Mouse (Mus musculus) spleen, postnatal 14 days (tissue): ENCODE measurements around the gene Tk1.

ENCODE experiments used
- DNase-seq, 2 experiments: peaks; one replicate each; pipeline ENCODE4 v3.0.0; 2021 to 2022; ENCODE audit warnings: low spot score in 2 of 2

Tk1 gene

GRCm38 (mm10) chr11:117825333-117826101, at the start of gene Tk1, which contains the start of gene Afmid:
Gene Tk1 (minus strand): TSS chr11:117826092.
Gene Afmid (plus strand): TSS chr11:117825924.
- peak; percentile 59 to 64 for DNase-seq

- no peak for DNase-seq
These were observed 49.8 kb upstream of the Tk1 start for GRCm38 (mm10) chr11:117875681-117876080.

- no peak for DNase-seq
These were observed 48.5 kb upstream of the Tk1 start for GRCm38 (mm10) chr11:117874419-117874818.

- DNase-seq, result peak in 1 of 2 experiments; percentile 37
These were observed 47.1 kb upstream of the Tk1 start, which contains the start of gene Tha1 for GRCm38 (mm10) chr11:117872861-117873608. Gene Tha1 (minus strand): TSS chr11:117873481.

- DNase-seq, result peak; percentile 38 to 39
These were observed 46.2 kb upstream of the Tk1 start for GRCm38 (mm10) chr11:117871911-117872584.

- DNase-seq, result no peak
These were observed 45.5 kb upstream of the Tk1 start for GRCm38 (mm10) chr11:117871376-117871775.

- peak; percentile 44 to 64 for DNase-seq
These were observed 44.9 kb upstream of the Tk1 start for GRCm38 (mm10) chr11:117870688-117871365.

GRCm38 (mm10) chr11:117865988-117866387, 40.1 kb upstream of the Tk1 start:
- no peak for DNase-seq

- no peak for DNase-seq
These were observed 38.9 kb upstream of the Tk1 start for GRCm38 (mm10) chr11:117864805-117865204.

GRCm38 (mm10) chr11:117863174-117863856, 37.4 kb upstream of the Tk1 start:
- DNase-seq, result no peak

GRCm38 (mm10) chr11:117860601-117861000, 34.7 kb upstream of the Tk1 start, which contains the start of gene Tmem235:
Gene Tmem235 (plus strand): TSS chr11:117860752.
- no peak for DNase-seq

- DNase-seq, result no peak
These were observed 32.5 kb upstream of the Tk1 start for GRCm38 (mm10) chr11:117858392-117858791.

- DNase-seq, result no peak
These were observed 31.6 kb upstream of the Tk1 start for GRCm38 (mm10) chr11:117857462-117857861.

- no peak for DNase-seq
These were observed 30.1 kb upstream of the Tk1 start for GRCm38 (mm10) chr11:117855975-117856374.

GRCm38 (mm10) chr11:117855360-117855759, 29.5 kb upstream of the Tk1 start:
- DNase-seq, result no peak

GRCm38 (mm10) chr11:117854241-117854640, 28.3 kb upstream of the Tk1 start:
- DNase-seq, result no peak

- no peak for DNase-seq
These were observed 27.0 kb upstream of the Tk1 start for GRCm38 (mm10) chr11:117852875-117853274.

GRCm38 (mm10) chr11:117848985-117849671, 23.2 kb upstream of the Tk1 start, which contains the start of gene Birc5:
Gene Birc5 (plus strand): TSS chr11:117849251.
- DNase-seq, result peak; percentile 96 to 97

- peak; percentile 41 to 47 for DNase-seq
These were observed 22.5 kb upstream of the Tk1 start for GRCm38 (mm10) chr11:117848271-117848984.
